Mouse (Mus musculus): ENCODE results near the gene Sept9. TPM values are rescaled to one million over a fixed set of nuclear protein-coding genes. Genes with fewer than 3 reads are reported as not detected.

Gene Sept9
- polyA plus RNA-seq, 1 experiment = 12.2 TPM

DNA sequence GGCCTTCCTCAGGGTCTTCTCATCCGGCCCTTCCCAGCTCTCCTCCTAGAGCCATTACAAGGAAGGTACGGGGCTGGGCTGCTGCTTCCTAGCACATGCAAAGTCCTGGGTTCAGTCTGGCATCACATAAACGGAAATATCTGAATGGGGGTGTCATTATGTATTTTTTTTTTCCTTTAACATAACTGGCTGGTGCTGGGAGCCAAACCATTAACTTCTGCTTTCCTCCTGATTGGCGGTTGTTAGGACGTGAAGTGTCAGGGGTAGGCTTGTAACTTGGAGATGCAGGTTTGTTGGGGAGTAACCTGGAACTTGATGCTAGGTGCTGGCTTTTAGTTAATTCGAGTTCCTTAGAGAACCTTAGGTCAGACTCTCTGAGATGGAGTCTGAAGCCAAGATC, 203.6 kb downstream of the Sept9 start:
- Histone ChIP-seq H3K36me3 (ENCODE audit: control insufficient read depth, insufficient read depth, low read length) (no peaks in the 10 kb centered on the region), H3K27ac (ENCODE audit: control insufficient read depth, insufficient read depth, low read depth, low read length) (no peak overlapping the region), H3K4me1 (ENCODE audit: control insufficient read depth, insufficient read depth, low read length) (no peaks in the 10 kb centered on the region; the same call in 1 of the 2 replicates), H3K27me3 (ENCODE audit: control insufficient read depth, insufficient read depth, low read length) (no peaks in the 10 kb centered on the region), H3K4me3 (ENCODE audit: control insufficient read depth, low read depth, low read length) (no peak overlapping the region)
- TF ChIP-seq CTCF (IDR thresholded peaks at IDR 0.05; ENCODE audit: control insufficient read depth, insufficient read depth, insufficient replicate concordance, low read depth, low read length) = no peak
- TF ChIP-seq POLR2A (IDR thresholded peaks at IDR 0.05; ENCODE audit: control insufficient read depth, low read depth, low read length) = no peak

DNA sequence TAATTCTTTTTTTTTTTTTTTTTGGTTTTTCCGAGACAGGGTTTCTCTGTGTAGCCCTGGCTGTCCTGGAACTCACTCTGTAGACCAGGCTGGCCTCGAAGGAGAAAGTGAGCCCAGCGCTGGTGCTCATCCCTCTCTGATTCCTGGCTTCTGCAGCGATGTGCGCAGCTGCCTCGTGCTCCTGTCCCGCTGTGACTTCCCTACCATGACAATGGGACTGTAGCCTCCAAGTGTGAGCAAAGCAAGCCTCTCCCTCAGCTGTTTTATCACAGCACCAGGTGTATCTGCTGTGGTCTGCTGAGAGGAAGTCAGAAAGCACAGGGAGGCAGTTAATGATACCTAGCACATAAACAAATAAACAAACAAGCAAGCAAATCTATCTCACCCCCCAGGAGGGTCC, 204.3 kb downstream of the Sept9 start:
- no peak overlapping the region for H3K4me3 ChIP-seq (ENCODE audit: control insufficient read depth, low read depth, low read length)
- no peaks in the 10 kb centered on the region for H3K27me3 ChIP-seq (ENCODE audit: control insufficient read depth, insufficient read depth, low read length)
- H3K36me3 ChIP-seq (ENCODE audit: control insufficient read depth, insufficient read depth, low read length) = no peaks in the 10 kb centered on the region
- no peaks in the 10 kb centered on the region; the same call in 1 of the 2 replicates for H3K4me1 ChIP-seq (ENCODE audit: control insufficient read depth, insufficient read depth, low read length)
- TF ChIP-seq CTCF (IDR thresholded peaks at IDR 0.05; ENCODE audit: control insufficient read depth, insufficient read depth, insufficient replicate concordance, low read depth, low read length) (no peak), POLR2A (IDR thresholded peaks at IDR 0.05; ENCODE audit: control insufficient read depth, low read depth, low read length) (no peak)
- H3K27ac ChIP-seq (ENCODE audit: control insufficient read depth, insufficient read depth, low read depth, low read length) = no peak overlapping the region

DNA sequence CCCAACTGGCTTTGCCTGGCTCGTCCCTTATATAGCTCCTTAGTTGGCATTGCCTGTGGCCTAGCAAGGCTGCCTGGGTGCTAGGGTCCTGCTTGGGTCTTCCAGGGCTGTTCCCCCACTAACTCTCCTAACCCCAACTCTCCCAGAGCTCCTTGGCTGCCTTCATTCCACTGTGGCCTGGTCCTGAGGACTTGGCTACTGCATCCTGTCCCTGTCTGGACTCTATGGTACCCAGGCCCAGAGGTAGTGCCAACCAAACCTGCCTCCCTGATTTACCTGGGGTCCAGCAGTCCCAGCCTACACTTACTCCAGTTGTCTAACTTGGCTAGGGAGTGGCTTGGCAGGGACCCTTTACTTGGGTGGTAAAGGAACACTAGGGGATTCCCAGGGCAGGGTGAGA, 207.2 kb downstream of the Sept9 start:
- Histone ChIP-seq H3K27me3 (ENCODE audit: control insufficient read depth, insufficient read depth, low read length) (no peaks in the 10 kb centered on the region), H3K36me3 (ENCODE audit: control insufficient read depth, insufficient read depth, low read length) (no peaks in the 10 kb centered on the region), H3K27ac (ENCODE audit: control insufficient read depth, insufficient read depth, low read depth, low read length) (no peak overlapping the region), H3K4me3 (ENCODE audit: control insufficient read depth, low read depth, low read length) (no peak overlapping the region), H3K4me1 (ENCODE audit: control insufficient read depth, insufficient read depth, low read length) (no peaks in the 10 kb centered on the region; the same call in 1 of the 2 replicates)
- TF ChIP-seq POLR2A (IDR thresholded peaks at IDR 0.05; ENCODE audit: control insufficient read depth, low read depth, low read length) (no peak), CTCF (IDR thresholded peaks at IDR 0.05; ENCODE audit: control insufficient read depth, insufficient read depth, insufficient replicate concordance, low read depth, low read length) (no peak)

DNA sequence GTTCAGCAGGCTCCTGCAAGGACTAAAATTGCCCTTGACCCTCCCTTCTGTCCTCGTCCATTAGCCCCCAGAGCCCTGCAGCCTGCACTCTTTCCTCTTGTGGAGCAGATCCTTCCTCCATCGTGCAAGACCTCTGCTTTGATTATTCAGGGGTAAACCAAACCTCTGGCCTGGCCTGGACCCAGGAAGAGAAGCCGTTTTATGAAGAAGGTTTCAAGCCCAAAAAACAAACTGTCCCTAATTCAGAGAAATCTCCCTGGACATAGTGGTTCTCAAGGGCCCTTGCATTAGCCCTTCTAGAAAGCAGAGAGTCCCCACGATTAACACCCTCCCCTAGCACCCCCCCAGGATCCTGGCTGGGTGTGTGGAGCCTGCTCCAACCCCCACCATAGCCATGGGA, 207.7 kb downstream of the Sept9 start:
- H3K27me3 ChIP-seq (ENCODE audit: control insufficient read depth, insufficient read depth, low read length) = no peaks in the 10 kb centered on the region
- no peaks in the 10 kb centered on the region; the same call in 1 of the 2 replicates for H3K4me1 ChIP-seq (ENCODE audit: control insufficient read depth, insufficient read depth, low read length)
- H3K27ac ChIP-seq (ENCODE audit: control insufficient read depth, insufficient read depth, low read depth, low read length) = no peak overlapping the region
- no peak overlapping the region for H3K4me3 ChIP-seq (ENCODE audit: control insufficient read depth, low read depth, low read length)
- TF ChIP-seq CTCF (IDR thresholded peaks at IDR 0.05; ENCODE audit: control insufficient read depth, insufficient read depth, insufficient replicate concordance, low read depth, low read length) = no peak
- TF ChIP-seq POLR2A (IDR thresholded peaks at IDR 0.05; ENCODE audit: control insufficient read depth, low read depth, low read length) = no peak
- no peaks in the 10 kb centered on the region for H3K36me3 ChIP-seq (ENCODE audit: control insufficient read depth, insufficient read depth, low read length)

DNA sequence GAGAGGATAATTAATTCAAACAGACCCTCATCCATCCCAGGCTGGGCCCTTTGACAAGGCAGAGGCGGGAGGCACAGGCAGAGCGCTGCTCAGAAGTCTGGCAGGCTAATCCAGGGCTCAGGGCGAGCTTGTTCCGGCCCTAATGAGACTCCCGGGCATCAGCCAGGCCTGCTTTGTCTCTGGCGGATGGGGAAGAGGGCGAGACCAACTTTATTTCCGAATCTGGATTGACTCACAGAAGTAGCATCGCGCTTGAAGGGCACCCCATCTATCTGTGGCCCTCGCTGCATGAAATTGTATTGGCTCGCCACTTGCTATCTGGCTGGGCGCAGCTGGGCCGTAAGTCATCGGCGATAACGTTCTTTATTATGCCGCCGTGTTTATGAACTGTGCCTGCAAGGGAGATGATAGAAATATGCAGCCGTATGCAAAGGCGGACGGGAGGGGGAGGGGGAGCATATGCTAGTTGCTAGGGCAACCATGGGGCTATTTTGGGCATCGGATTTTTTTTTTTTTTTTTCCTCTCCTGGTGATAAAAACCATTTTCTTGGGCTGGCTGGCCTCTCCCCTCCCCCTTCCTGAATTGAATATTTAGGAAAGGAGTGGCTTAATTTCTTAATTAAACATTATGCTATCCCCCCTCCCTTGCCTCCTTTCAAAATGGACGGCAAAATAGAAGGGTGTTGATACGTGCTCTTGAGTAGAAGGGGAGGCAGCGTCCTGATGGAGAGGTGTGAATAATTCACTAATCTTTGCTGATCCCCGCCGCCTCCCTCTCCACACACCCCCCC, 208.4 kb downstream of the Sept9 start:
- no peaks in the 10 kb centered on the region for H3K36me3 ChIP-seq (ENCODE audit: control insufficient read depth, insufficient read depth, low read length)
- TF ChIP-seq CTCF (IDR thresholded peaks at IDR 0.05; ENCODE audit: control insufficient read depth, insufficient read depth, insufficient replicate concordance, low read depth, low read length) = no peak
- TF ChIP-seq POLR2A (IDR thresholded peaks at IDR 0.05; ENCODE audit: control insufficient read depth, low read depth, low read length) = no peak
- H3K4me3 ChIP-seq (ENCODE audit: control insufficient read depth, low read depth, low read length) = peak overlapping the region; percentile 5; the same call in 1 of the 2 replicates
- H3K27me3 ChIP-seq (ENCODE audit: control insufficient read depth, insufficient read depth, low read length) = no peaks in the 10 kb centered on the region
- H3K27ac ChIP-seq (ENCODE audit: control insufficient read depth, insufficient read depth, low read depth, low read length) = no peak overlapping the region
- H3K4me1 ChIP-seq (ENCODE audit: control insufficient read depth, insufficient read depth, low read length) = no peaks in the 10 kb centered on the region; the same call in 1 of the 2 replicates

DNA sequence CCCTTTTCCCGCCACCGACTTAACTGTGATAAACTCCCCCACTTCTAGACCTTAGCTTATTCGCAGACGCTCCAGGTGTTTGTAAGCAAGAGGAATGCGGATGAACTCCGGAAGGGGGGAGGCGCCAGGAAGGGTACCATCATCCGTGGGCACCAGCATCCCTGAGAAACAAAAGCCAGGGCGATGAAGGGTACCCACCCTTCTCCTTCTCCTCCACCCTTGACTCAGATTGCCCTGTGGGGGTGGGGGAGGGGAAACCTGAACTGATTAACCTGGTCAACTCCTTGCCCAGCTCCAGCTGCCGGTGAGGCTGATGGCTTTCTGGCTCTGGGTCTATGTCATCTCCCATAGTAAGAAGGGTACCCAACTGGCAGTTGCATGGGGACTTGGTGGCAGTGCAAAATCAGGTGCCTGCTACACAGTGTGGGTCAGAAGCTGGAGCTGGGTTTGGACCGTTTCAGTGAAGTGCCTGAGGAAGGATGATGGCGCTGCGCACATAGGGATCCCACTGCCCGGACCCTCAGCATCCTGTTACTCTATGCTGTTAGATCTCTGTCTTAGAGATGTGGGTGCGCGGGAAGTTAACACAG, 209.1 kb downstream of the Sept9 start:
- no peak overlapping the region for H3K4me3 ChIP-seq (ENCODE audit: control insufficient read depth, low read depth, low read length)
- TF ChIP-seq POLR2A (IDR thresholded peaks at IDR 0.05; ENCODE audit: control insufficient read depth, low read depth, low read length) (no peak), CTCF (IDR thresholded peaks at IDR 0.05; ENCODE audit: control insufficient read depth, insufficient read depth, insufficient replicate concordance, low read depth, low read length) (no peak)
- H3K27me3 ChIP-seq (ENCODE audit: control insufficient read depth, insufficient read depth, low read length) = no peaks in the 10 kb centered on the region
- no peaks in the 10 kb centered on the region; the same call in 1 of the 2 replicates for H3K4me1 ChIP-seq (ENCODE audit: control insufficient read depth, insufficient read depth, low read length)
- no peaks in the 10 kb centered on the region for H3K36me3 ChIP-seq (ENCODE audit: control insufficient read depth, insufficient read depth, low read length)
- H3K27ac ChIP-seq (ENCODE audit: control insufficient read depth, insufficient read depth, low read depth, low read length) = no peak overlapping the region

DNA sequence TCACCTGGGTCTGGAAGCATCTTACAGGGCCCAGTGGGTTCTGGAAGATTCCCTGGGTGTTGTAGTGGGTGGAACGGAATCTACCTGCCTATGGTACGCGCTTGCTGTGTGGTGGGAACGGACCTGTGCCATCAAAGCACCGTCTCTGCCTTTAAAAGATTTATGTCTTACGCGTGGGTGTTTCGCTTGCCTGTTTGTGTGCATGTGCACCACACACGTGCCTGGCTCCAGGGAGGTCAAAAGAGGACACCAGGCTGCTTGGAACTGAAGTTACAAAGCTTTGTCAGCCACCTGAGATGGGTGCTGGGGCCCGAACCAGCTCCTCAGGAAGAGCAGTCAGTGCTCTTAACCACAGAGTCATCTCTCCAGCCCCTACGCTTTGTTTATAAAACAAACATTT, 209.9 kb downstream of the Sept9 start:
- no peak overlapping the region for H3K4me3 ChIP-seq (ENCODE audit: control insufficient read depth, low read depth, low read length)
- no peak overlapping the region for H3K27ac ChIP-seq (ENCODE audit: control insufficient read depth, insufficient read depth, low read depth, low read length)
- no peaks in the 10 kb centered on the region for H3K27me3 ChIP-seq (ENCODE audit: control insufficient read depth, insufficient read depth, low read length)
- no peaks in the 10 kb centered on the region; the same call in 1 of the 2 replicates for H3K4me1 ChIP-seq (ENCODE audit: control insufficient read depth, insufficient read depth, low read length)
- no peaks in the 10 kb centered on the region for H3K36me3 ChIP-seq (ENCODE audit: control insufficient read depth, insufficient read depth, low read length)
- TF ChIP-seq POLR2A (IDR thresholded peaks at IDR 0.05; ENCODE audit: control insufficient read depth, low read depth, low read length) (no peak), CTCF (IDR thresholded peaks at IDR 0.05; ENCODE audit: control insufficient read depth, insufficient read depth, insufficient replicate concordance, low read depth, low read length) (no peak)
